Mouse (Mus musculus): ENCODE data around the gene Bmp6. TPM values are rescaled to one million over a fixed set of nuclear protein-coding genes. Genes with fewer than 3 reads are reported as not detected.

The Bmp6 gene
- polyA plus RNA-seq, 1 experiment: not detected

DNA sequence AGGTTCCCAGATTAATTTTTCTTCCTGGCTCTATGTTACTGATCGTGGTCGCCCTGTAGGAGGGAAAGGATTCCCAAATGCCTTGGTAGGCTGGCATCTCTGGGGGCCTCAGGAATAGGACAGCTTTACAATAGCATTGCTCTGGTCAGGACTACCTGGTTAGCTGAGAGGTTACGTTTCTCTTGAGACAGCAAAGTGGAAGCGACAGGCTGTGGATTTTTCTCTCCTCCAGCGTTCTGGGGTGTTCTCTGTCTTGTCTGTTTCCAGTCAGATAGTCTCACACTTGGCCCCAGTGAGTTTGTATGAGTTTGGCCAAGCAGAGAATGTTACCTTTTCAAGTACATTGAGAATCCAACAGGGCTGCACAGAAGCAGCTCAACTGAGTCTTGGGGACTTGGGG is 106.5 kb downstream of the Bmp6 start:
- no peaks in the 10 kb centered on the region for H3K4me1 ChIP-seq (ENCODE audit: control insufficient read depth, insufficient read depth, low read length)
- H3K27ac ChIP-seq (ENCODE audit: insufficient read depth, low read depth, low read length): no peak overlapping the region
- no peak overlapping the region for H3K4me3 ChIP-seq (ENCODE audit: insufficient read depth, low read length)
- no peak for TF ChIP-seq CTCF (IDR thresholded peaks at IDR 0.05; ENCODE audit: low read depth, low read length)
- TF ChIP-seq POLR2A (IDR thresholded peaks at IDR 0.05; ENCODE audit: borderline replicate concordance, low read depth, low read length): no peak

DNA sequence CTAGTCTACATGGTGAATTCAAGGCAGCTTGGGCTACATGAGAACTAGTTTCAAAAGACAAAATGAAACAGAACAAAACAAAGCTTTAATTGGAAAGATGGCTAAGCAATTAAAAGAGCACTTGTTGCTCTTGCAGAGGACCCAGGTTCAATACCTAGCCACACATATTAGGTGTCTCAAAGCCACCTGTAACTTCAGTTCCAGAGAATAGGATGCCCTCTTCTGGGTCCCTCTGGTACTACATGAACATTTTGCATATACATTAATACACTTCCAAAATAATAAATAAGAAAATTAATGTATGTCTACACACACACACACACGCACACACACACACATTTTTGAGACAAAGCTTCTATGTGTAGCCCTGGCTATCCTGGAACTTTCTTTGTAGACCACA is 118.5 kb downstream of the Bmp6 start:
- TF ChIP-seq POLR2A (IDR thresholded peaks at IDR 0.05; ENCODE audit: borderline replicate concordance, low read depth, low read length) (no peak), CTCF (IDR thresholded peaks at IDR 0.05; ENCODE audit: low read depth, low read length) (no peak)
- Histone ChIP-seq H3K4me3 (ENCODE audit: insufficient read depth, low read length) (no peak overlapping the region), H3K27ac (ENCODE audit: insufficient read depth, low read depth, low read length) (no peak overlapping the region), H3K4me1 (ENCODE audit: control insufficient read depth, insufficient read depth, low read length) (no peaks in the 10 kb centered on the region)

DNA sequence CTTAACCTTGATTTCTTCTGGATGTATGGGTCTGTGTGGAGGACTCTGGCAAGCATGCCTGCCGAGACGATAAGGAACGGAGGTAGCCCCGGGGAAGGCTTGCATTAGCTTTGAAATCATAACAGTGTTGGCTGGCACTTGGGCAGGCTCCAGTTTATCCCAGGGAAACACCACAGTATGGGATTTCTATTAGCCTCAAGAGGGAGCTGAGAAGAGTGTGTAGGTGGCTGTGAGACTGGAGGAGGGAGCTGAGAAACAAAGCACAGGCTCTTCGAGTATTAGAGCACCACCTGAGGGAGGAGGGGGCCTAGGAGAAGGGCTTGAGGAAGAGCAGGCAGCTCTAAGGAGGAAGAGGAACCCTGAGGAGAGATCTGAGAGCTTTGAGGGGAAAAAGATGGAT is 126.0 kb downstream of the Bmp6 start:
- TF ChIP-seq CTCF (IDR thresholded peaks at IDR 0.05; ENCODE audit: low read depth, low read length): no peak
- no peak for TF ChIP-seq POLR2A (IDR thresholded peaks at IDR 0.05; ENCODE audit: borderline replicate concordance, low read depth, low read length)
- no peaks in the 10 kb centered on the region for H3K4me1 ChIP-seq (ENCODE audit: control insufficient read depth, insufficient read depth, low read length)
- no peak overlapping the region for H3K4me3 ChIP-seq (ENCODE audit: insufficient read depth, low read length)
- H3K27ac ChIP-seq (ENCODE audit: insufficient read depth, low read depth, low read length): no peak overlapping the region

DNA sequence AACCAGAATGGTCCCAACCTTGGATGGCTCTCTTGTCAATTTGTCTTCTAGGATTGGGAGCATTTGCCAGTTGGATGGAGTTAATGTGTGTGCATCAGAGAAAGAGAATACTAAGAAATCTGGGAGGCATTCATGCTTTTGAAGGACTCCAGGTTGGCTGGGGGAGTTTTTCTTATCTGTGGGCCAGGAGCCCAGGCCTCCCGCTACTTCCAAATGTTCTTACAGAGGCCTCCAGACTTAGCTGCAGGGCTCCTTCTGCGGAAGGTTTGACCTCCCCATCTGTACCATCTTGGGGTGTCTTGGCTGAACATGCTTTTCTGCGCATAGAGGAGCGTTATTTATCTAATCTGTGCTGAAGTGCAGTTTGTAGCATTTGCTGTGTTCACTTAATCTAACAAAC is 127.7 kb downstream of the Bmp6 start:
- H3K4me3 ChIP-seq (ENCODE audit: insufficient read depth, low read length): no peak overlapping the region
- no peak for TF ChIP-seq POLR2A (IDR thresholded peaks at IDR 0.05; ENCODE audit: borderline replicate concordance, low read depth, low read length)

DNA sequence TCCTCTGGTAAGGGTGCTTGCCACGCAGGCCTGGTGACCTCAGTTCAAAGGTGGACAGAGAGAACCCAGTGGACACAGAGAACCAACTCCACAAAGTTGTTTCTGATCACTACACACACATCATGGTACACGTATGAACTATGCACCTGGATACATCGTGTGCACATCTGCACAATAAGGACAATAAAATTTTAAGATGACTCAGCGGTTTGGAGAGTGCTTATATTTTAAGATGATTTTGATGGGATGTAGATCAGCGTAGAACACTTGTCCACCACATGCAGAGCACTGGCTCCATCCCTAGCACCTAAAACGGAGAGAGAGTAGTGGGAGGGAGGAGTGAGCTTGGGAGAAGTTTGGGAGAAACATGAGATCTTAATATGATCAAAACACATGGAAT is 128.6 kb downstream of the Bmp6 start:
- Histone ChIP-seq H3K4me3 (ENCODE audit: insufficient read depth, low read length) (no peak overlapping the region), H3K27ac (ENCODE audit: insufficient read depth, low read depth, low read length) (no peak overlapping the region), H3K4me1 (ENCODE audit: control insufficient read depth, insufficient read depth, low read length) (no peaks in the 10 kb centered on the region)
- no peak for TF ChIP-seq POLR2A (IDR thresholded peaks at IDR 0.05; ENCODE audit: borderline replicate concordance, low read depth, low read length)
- TF ChIP-seq CTCF (IDR thresholded peaks at IDR 0.05; ENCODE audit: low read depth, low read length): no peak

More for the DNA sequence above, 127.7 kb downstream of the Bmp6 start:
- Histone ChIP-seq H3K27ac (ENCODE audit: insufficient read depth, low read depth, low read length) (no peak overlapping the region), H3K4me1 (ENCODE audit: control insufficient read depth, insufficient read depth, low read length) (no peaks in the 10 kb centered on the region)

DNA sequence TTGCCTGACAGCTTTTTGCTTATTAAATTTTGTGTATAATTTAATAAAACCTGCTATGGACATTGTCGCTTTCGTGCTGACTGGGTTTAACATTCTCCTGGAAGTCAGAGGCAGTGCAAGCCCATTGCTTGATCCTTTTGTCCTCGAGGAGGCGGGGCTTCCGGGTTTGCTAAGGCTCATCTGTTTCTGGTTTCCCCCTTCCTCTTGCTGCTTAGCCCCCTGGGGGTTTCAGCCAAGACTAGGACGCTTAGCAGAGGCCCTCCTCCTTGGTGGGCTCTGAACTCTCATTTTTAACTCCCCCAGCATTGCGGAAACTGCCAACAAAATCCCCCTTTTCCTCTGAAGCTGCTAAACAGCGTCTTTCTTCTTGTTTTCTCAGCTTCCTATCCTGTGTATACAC is 132.0 kb downstream of the Bmp6 start:
- TF ChIP-seq POLR2A (IDR thresholded peaks at IDR 0.05; ENCODE audit: borderline replicate concordance, low read depth, low read length) (no peak), CTCF (IDR thresholded peaks at IDR 0.05; ENCODE audit: low read depth, low read length) (no peak)
- H3K27ac ChIP-seq (ENCODE audit: insufficient read depth, low read depth, low read length): no peak overlapping the region

DNA sequence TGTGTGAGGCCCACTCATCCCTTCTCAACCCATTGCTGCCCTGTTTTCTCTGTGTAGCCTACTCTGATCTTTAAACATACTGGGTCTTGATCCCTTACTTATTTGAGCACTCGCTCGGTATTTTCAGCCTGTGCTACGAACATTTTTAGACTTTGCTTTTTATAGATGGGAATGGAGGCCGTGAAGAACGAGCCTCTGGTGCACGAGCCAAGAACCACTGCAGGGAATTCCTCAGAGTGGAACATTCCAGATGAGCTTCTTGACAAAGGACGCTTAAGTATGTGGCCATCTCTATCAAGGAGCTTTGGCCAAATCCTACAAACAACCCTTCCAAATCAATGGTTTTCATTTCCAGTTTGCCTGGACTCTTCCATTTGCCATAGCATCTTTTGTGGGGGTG is 136.1 kb downstream of the Bmp6 start:
- TF ChIP-seq POLR2A (IDR thresholded peaks at IDR 0.05; ENCODE audit: borderline replicate concordance, low read depth, low read length) (no peak), CTCF (IDR thresholded peaks at IDR 0.05; ENCODE audit: low read depth, low read length) (no peak)
- Histone ChIP-seq H3K4me1 (ENCODE audit: control insufficient read depth, insufficient read depth, low read length) (no peaks in the 10 kb centered on the region), H3K27ac (ENCODE audit: insufficient read depth, low read depth, low read length) (no peak overlapping the region), H3K4me3 (ENCODE audit: insufficient read depth, low read length) (no peak overlapping the region)

More for the DNA sequence above, 132.0 kb downstream of the Bmp6 start:
- Histone ChIP-seq H3K4me1 (ENCODE audit: control insufficient read depth, insufficient read depth, low read length) (no peaks in the 10 kb centered on the region), H3K4me3 (ENCODE audit: insufficient read depth, low read length) (no peak overlapping the region)

DNA sequence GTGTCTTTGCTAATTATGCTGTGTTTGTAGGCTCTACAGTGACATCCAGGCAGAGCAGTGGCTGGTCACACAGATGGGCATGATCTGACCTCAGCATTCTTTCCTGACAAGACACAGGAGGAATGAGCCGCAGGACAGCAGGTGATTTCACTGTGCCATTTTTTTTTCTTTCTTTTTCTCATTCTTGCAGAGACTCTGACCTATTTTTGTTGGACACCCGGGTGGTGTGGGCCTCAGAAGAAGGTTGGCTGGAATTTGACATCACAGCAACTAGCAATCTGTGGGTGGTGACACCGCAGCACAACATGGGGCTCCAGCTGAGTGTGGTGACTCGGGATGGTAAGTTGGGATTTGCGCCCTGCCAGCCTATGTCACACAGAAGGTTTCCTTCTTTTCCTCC is 139.8 kb downstream of the Bmp6 start:
- H3K4me3 ChIP-seq (ENCODE audit: insufficient read depth, low read length): no peak overlapping the region
- no peak overlapping the region for H3K27ac ChIP-seq (ENCODE audit: insufficient read depth, low read depth, low read length)
- TF ChIP-seq CTCF (IDR thresholded peaks at IDR 0.05; ENCODE audit: low read depth, low read length) (no peak), POLR2A (IDR thresholded peaks at IDR 0.05; ENCODE audit: borderline replicate concordance, low read depth, low read length) (no peak)

DNA sequence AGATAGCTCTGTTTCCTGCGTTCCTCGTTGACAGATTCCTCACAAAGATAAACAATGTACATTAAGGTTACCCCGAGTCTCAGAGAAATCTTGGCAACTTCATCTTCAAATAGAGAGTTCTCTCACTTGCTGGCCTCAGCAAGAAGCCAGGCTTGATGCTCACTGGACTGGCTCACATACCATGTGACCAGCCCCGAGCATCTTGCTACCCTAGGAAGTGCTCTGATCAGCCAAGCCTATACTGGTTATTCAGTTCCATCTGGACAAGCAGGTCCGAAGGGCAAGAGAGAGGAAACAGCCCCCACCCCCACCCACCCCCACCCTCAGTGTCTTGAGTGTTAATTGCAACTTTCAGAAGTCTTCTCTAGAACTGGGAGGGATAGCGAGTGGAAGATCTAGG is 141.9 kb downstream of the Bmp6 start:
- H3K4me3 ChIP-seq (ENCODE audit: insufficient read depth, low read length): no peak overlapping the region
- no peak for TF ChIP-seq CTCF (IDR thresholded peaks at IDR 0.05; ENCODE audit: low read depth, low read length)
- no peaks in the 10 kb centered on the region for H3K4me1 ChIP-seq (ENCODE audit: control insufficient read depth, insufficient read depth, low read length)
- no peak overlapping the region for H3K27ac ChIP-seq (ENCODE audit: insufficient read depth, low read depth, low read length)

More for the DNA sequence above, 139.8 kb downstream of the Bmp6 start:
- H3K4me1 ChIP-seq (ENCODE audit: control insufficient read depth, insufficient read depth, low read length): no peaks in the 10 kb centered on the region

DNA sequence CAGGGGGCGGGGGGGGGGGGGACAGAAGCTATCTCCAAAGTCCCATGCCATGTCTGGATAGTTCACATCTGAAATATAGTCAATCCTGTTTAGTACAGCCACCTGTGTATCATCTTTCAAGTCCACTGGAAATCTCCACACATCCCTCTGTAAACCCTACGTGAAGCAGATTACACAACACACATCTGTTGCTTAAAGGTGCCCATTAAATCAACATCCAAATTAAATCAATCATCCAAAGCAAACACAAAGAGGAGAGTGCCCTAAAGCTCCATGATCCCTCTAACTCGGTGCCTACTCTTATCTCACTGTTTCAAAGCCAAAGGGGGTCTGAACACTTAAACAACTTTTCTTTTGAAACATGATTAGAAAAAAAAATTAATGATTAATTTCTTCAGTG is 151.8 kb downstream of the Bmp6 start:
- no peak overlapping the region for H3K4me3 ChIP-seq (ENCODE audit: insufficient read depth, low read length)
- H3K4me1 ChIP-seq (ENCODE audit: control insufficient read depth, insufficient read depth, low read length): no peaks in the 10 kb centered on the region
- H3K27ac ChIP-seq (ENCODE audit: insufficient read depth, low read depth, low read length): no peak overlapping the region
- no peak for TF ChIP-seq POLR2A (IDR thresholded peaks at IDR 0.05; ENCODE audit: borderline replicate concordance, low read depth, low read length)
- TF ChIP-seq CTCF (IDR thresholded peaks at IDR 0.05; ENCODE audit: low read depth, low read length): no peak

DNA sequence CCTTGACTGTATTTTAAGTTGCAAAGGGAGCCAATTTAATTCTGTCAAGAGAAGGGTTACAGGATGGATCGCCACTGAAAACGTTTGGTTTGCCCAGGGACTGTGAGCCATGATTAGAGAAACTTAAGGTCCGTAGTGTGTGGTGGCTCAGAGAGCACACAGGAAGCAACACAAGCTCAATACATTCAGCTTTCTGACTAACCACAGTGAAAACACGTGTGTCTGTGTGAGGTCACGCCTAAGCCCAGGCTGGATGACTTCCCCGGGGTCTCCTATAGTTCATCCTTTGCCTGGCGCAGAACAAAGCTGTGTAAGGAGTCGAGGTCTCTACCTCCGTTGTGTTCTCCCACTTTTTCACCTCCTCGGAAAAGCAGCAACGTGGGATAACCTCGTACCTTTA is 156.4 kb downstream of the Bmp6 start:
- TF ChIP-seq POLR2A (IDR thresholded peaks at IDR 0.05; ENCODE audit: borderline replicate concordance, low read depth, low read length): no peak
- TF ChIP-seq CTCF (IDR thresholded peaks at IDR 0.05; ENCODE audit: low read depth, low read length): no peak
- H3K27ac ChIP-seq (ENCODE audit: insufficient read depth, low read depth, low read length): no peak overlapping the region
- peaks cover 5% of the 10 kb centered on the region for H3K4me1 ChIP-seq (ENCODE audit: control insufficient read depth, insufficient read depth, low read length)

More for the DNA sequence above, 156.4 kb downstream of the Bmp6 start:
- no peak overlapping the region for H3K4me3 ChIP-seq (ENCODE audit: insufficient read depth, low read length)

Data from bone marrow macrophage, adult 2 months (primary cell).